ENCODE assay signal across 9 mouse cellular contexts in genomic region chr7:80069615-80070327, GRCm38 (mm10). TPM values are rescaled to one million over a fixed set of nuclear protein-coding genes. Genes with fewer than 3 reads are reported as not detected.
DNase-seq lines count a peak whose midpoint lies in the region; ATAC-seq lines count a peak whose summit lies in the region.
"Had no signal": no experiment of that assay in that cellular context is flagged by ENCODE, and none has a peak within 500 bp of the region (broad histone marks: within the 10 kb centered on the region; RNA-seq: fewer than 3 reads in every experiment).

No protein-coding gene starts in this region.

- peak overlapping the region; percentile 58 for H3K27ac ChIP-seq in embryonic facial prominence, embryonic 14.5 days (replicated peaks; ENCODE audit: low read depth, low read length)
- H3K27ac ChIP-seq in midbrain, embryonic 10.5 days (replicated peaks), result peak overlapping the region; percentile 79

- H3K36me3 ChIP-seq in embryonic facial prominence, embryonic 14.5 days (ENCODE audit: control insufficient read depth, insufficient read depth, low read length), result no peaks in the 10 kb centered on the region
- peaks cover 15% of the 10 kb centered on the region for H3K36me3 ChIP-seq in midbrain, embryonic 10.5 days

- no peak overlapping the region for H3K4me3 ChIP-seq in embryonic facial prominence, embryonic 14.5 days (ENCODE audit: low read depth, low read length)
- peak overlapping the region; percentile 22; the same call in 1 of the 2 replicates for H3K4me3 ChIP-seq in midbrain, embryonic 10.5 days
- H3K4me3 ChIP-seq: erythroblast, embryonic 14.5 days had no signal

- H3K4me1 ChIP-seq in embryonic facial prominence, embryonic 14.5 days (ENCODE audit: control insufficient read depth, insufficient read depth, low read length), result peaks cover 27% of the 10 kb centered on the region
- peaks cover 100% of the 10 kb centered on the region for H3K4me1 ChIP-seq in midbrain, embryonic 10.5 days

- no peaks in the 10 kb centered on the region for H3K27me3 ChIP-seq in embryonic facial prominence, embryonic 14.5 days (replicated peaks; ENCODE audit: control insufficient read depth, insufficient read depth, low read length)
- no peaks in the 10 kb centered on the region for H3K27me3 ChIP-seq in midbrain, embryonic 10.5 days (ENCODE audit: low read depth, poor library complexity, severe bottlenecking)

- peak overlapping the region; percentile 18; the same call in 1 of the 2 replicates for H3K4me2 ChIP-seq in embryonic facial prominence, embryonic 14.5 days (ENCODE audit: low read depth, low read length)

- ATAC-seq in embryonic facial prominence, embryonic 14.5 days (ENCODE audit: low read depth), result peak; percentile 56

- H3K9me3 ChIP-seq in embryonic facial prominence, embryonic 14.5 days (ENCODE audit: control insufficient read depth, low read length), result no peaks in the 10 kb centered on the region
- H3K9me3 ChIP-seq in midbrain, embryonic 10.5 days (replicated peaks), result no peaks in the 10 kb centered on the region

- 0 out of 2 replicates have a peak overlapping the region, but pooled peaks have one; percentile 5 for H3K9ac ChIP-seq in embryonic facial prominence, embryonic 14.5 days (ENCODE audit: low read depth, low read length)

- DNase-seq in layer of hippocampus, adult 18-20 months (ENCODE audit: low spot score in 2 of 2), result peak; percentile 59 to 83
- DNase-seq in layer of hippocampus, postnatal 10 days (ENCODE audit: low spot score in 2 of 2), result no peak
- peak; percentile 83 for DNase-seq in embryonic facial prominence, embryonic 14.5 days (ENCODE audit: low spot score)
- DNase-seq in heart, postnatal 4 days, result peak; percentile 58
- DNase-seq in layer of hippocampus, adult 9-10 months (ENCODE audit: low spot score), result peak; percentile 62
- DNase-seq in midbrain, embryonic 10.5 days (ENCODE audit: low spot score), result peak; percentile 47
- no peak for DNase-seq in testis, postnatal 14 days (ENCODE audit: low spot score)
- no peak for DNase-seq in natural killer cell, adult 2 months (ENCODE audit: low spot score in 2 of 2)

- WGBS in embryonic facial prominence, embryonic 14.5 days, result 11% methylated on average over 9 of the region's 13 CpGs
- 24% methylated on average over 13 of the region's 13 CpGs for WGBS in midbrain, embryonic 10.5 days

RNA-seq across cellular contexts. Expression of gene Zfp710, which starts 45.2 kb away (rescaled TPM):
- total RNA-seq in layer of hippocampus, adult 18-20 months (2021), result 10 to 100 TPM; 25.6 to 26.0 TPM
- total RNA-seq in layer of hippocampus, postnatal 10 days (2021), result 10 to 100 TPM; 18.3 to 19.8 TPM
- 14.2 and 14.3 TPM in 2 replicates for polyA plus RNA-seq in embryonic facial prominence, embryonic 14.5 days (2014; fragmentation: Nextera tagmentation; extraction: Ambion mirVana)
- total RNA-seq in heart, postnatal 4 days (2021), result 10 to 100 TPM; 20.3 to 20.7 TPM
- polyA plus RNA-seq in midbrain, embryonic 10.5 days (2016; fragmentation: Nextera tagmentation; extraction: Ambion mirVana), result 32.7 and 34.2 TPM in 2 replicates

RNA-seq across cellular contexts. Expression of gene Idh2, which starts 45.4 kb away (rescaled TPM):
- 10 to 100 TPM; 65.3 to 66.5 TPM for total RNA-seq in layer of hippocampus, adult 18-20 months (2021)
- 10 to 100 TPM; 60.9 to 67.7 TPM for total RNA-seq in layer of hippocampus, postnatal 10 days (2021)
- polyA plus RNA-seq in embryonic facial prominence, embryonic 14.5 days (2014; fragmentation: Nextera tagmentation; extraction: Ambion mirVana), result 565 and 594 TPM in 2 replicates
- total RNA-seq in heart, postnatal 4 days (2021), result 1,000 to 10,000 TPM; 1,640 to 1,742 TPM
- 428 and 429 TPM in 2 replicates for polyA plus RNA-seq in midbrain, embryonic 10.5 days (2016; fragmentation: Nextera tagmentation; extraction: Ambion mirVana)

Comparison
In these comparisons a context has a peak if more than half of its experiments do, and no peak if none do; other contexts are left out.
1. DNase-seq: peak in layer of hippocampus, adult 18-20 months (2 of 2), embryonic facial prominence, embryonic 14.5 days (single experiment), heart, postnatal 4 days (single experiment), layer of hippocampus, adult 9-10 months (single experiment) and midbrain, embryonic 10.5 days (single experiment); none in layer of hippocampus, postnatal 10 days (0 of 2), testis, postnatal 14 days (single experiment) and natural killer cell, adult 2 months (0 of 2).
2. RNA of gene Idh2, which starts 45.4 kb away (total RNA-seq): 1,640 to 1,742 TPM in heart, postnatal 4 days; 60.9 to 67.7 TPM in layer of hippocampus, postnatal 10 days and 65.3 to 66.5 TPM in layer of hippocampus, adult 18-20 months; every median in the first group is over 10 times any median in the second.